Mouse (Mus musculus): ENCODE results near the gene Cd300ld. TPM values are rescaled to one million over a fixed set of nuclear protein-coding genes. Genes with fewer than 3 reads are reported as not detected.

Gene Cd300ld
- polyA plus RNA-seq (2015; fragmentation: Illumina TruSeq; extraction: RNeasy Lipid Tissue Mini Kit (QIAGEN cat#74804); ENCODE audit: insufficient read depth, low replicate concordance) = 12.6 TPM

DNA sequence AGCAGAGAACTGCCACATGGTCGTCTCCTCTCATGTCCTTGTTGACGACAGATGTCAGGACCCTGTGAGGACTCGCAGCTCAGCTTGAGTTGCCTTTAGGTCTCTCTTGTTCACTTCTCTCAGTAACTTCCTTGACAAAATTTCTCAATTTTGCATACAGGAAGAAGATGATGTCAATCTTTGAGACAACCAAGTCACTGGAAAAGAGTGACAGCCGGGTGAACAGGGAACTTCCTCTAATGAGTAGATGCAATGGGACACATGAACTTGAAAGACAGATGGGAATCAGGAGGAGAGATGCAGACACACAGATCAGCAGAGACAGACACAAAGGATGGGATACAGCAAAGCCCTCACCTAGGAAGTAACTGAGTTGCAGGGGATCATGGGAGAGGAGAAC, at the start of gene Cd300ld:
Cd300ld (minus strand) TSS at position 130 of the 400 bp plus-strand sequence.

DNA sequence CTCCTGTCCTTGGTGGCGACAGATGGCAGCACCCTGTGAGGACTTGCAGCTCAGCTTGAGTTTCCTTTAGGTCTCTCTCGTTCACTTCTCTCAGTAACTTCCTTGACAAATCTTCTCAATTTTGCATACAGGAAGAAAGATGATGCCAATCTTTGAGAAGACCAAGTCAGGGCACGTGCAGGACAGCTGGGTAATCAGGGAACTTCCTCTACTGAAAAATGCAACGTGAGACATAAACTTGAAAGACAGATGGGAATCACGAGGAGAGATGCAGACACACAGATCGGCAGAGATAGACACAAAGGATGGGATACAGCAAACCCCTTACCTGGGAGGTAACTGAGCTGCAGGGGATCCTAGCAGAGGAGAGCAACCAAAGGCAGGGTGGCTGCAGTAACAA, 47.9 kb upstream of the Cd300ld start, which contains the start of gene Cd300ld5:
Cd300ld5 (minus strand) TSS at position 101 of the 400 bp plus-strand sequence.

DNA sequence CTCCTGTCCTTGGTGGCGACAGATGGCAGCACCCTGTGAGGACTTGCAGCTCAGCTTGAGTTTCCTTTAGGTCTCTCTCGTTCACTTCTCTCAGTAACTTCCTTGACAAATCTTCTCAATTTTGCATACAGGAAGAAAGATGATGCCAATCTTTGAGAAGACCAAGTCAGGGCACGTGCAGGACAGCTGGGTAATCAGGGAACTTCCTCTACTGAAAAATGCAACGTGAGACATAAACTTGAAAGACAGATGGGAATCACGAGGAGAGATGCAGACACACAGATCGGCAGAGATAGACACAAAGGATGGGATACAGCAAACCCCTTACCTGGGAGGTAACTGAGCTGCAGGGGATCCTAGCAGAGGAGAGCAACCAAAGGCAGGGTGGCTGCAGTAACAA, 37.2 kb upstream of the Cd300ld start, which contains the start of gene Cd300ld4:
Cd300ld4 (minus strand) TSS at position 101 of the 400 bp plus-strand sequence.

DNA sequence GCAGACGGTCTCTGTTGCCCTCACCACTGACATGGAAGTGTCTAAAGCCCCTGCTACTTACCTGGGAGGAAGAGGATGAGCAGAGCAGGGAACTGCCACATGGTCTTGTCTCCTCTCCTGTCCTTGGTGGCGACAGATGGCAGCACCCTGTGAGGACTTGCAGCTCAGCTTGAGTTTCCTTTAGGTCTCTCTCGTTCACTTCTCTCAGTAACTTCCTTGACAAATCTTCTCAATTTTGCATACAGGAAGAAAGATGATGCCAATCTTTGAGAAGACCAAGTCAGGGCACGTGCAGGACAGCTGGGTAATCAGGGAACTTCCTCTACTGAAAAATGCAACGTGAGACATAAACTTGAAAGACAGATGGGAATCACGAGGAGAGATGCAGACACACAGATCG, 26.4 kb upstream of the Cd300ld start, which contains the start of gene Cd300ld2:
Cd300ld2 (minus strand) TSS at position 101 of the 400 bp plus-strand sequence.

DNA sequence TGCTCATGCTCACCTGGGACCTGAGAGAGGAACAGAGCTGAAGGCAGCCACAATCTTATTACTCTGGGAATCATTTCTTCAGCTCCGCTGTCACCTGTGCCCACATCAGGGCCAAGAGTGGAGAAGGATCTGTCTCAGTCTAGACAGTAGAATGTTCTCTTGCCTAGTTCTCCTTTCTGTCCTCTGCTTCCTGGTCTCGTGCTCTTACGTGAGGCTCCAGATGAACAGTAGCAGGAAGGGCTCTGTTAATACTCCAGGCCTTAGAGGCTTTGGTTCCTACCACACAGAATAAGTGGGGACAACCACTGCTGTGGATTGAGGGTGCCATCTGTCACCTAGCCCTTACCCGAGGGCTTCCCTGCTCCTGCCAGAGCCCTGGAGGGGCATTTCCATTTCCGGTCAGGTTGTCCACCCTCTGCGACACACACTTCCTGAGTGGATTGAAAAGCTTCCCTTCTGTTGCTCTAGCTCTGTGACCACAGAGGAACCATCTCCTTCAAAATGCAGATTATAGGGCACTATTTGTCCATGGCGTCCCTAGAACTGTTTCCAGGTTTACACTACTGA, 11.8 kb upstream of the Cd300ld start, which contains the start of gene Cd300c2:
Cd300c2 (minus strand) TSS at position 407 of the 567 bp plus-strand sequence.

DNA sequence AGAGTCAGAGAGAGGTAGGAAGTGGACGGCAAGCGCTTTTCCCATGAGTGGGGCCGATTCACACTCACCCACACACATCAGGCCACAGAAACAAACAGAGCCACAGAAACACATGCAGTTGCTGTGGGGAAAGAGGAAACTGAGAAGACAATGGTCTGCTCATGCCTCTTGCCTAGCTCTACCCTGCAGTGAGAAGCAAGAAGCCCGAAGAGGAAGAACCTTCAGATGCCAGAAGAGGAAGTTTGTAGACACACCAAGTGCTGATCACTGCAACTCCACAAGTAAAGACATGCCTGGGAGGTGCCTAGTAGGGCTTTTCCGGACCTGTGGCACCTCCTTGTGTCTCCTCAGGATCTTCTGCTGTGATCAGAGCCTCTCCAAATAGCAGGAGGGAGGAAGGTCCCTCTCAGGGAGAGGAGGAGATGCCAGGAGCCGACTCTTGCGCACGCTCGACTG, 20.9 kb downstream of the Cd300ld start, which contains the start of gene Cd300c:
Cd300c (minus strand) TSS at position 406 of the 456 bp plus-strand sequence.

DNA sequence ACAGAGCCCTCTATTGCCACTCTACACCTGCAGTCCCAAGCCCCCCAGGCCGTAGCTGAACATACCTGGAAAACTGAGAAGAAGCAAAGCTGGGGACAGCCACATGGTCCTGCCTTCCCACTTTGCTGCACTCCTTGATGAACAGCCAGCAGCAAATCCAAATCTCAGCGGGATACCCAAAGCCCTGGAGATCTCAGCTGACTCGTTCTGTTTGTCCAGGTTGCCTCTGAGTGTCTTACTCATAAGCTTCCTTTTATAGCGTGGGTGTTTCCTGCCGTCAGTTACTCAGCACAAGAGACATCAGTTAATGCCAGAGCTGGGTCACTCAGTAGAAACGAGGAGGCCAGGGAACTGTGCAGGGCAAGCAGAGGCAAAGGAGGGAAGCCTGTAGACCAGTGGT, 55.6 kb downstream of the Cd300ld start, which contains the start of gene Cd300lb:
Cd300lb (minus strand) TSS at position 243 of the 400 bp plus-strand sequence.

Other genes starting within 250 kb of the Cd300ld start
- 1.8 TPM for gene Kif19a, start 224.5 kb downstream of the Cd300ld start, polyA plus RNA-seq (2015; fragmentation: Illumina TruSeq; extraction: RNeasy Lipid Tissue Mini Kit (QIAGEN cat#74804); ENCODE audit: insufficient read depth, low replicate concordance)
- gene Btbd17, start 194.0 kb downstream of the Cd300ld start, polyA plus RNA-seq (2015; fragmentation: Illumina TruSeq; extraction: RNeasy Lipid Tissue Mini Kit (QIAGEN cat#74804); ENCODE audit: insufficient read depth, low replicate concordance) = not detected
- not detected for gene Gpr142, start 191.0 kb downstream of the Cd300ld start, polyA plus RNA-seq (2015; fragmentation: Illumina TruSeq; extraction: RNeasy Lipid Tissue Mini Kit (QIAGEN cat#74804); ENCODE audit: insufficient read depth, low replicate concordance)
- gene Gprc5c, start 138.8 kb downstream of the Cd300ld start, polyA plus RNA-seq (2015; fragmentation: Illumina TruSeq; extraction: RNeasy Lipid Tissue Mini Kit (QIAGEN cat#74804); ENCODE audit: insufficient read depth, low replicate concordance) = 4.4 TPM
- 37.7 TPM for gene Cd300a, start 99.9 kb downstream of the Cd300ld start, polyA plus RNA-seq (2015; fragmentation: Illumina TruSeq; extraction: RNeasy Lipid Tissue Mini Kit (QIAGEN cat#74804); ENCODE audit: insufficient read depth, low replicate concordance)
- 9.6 TPM for gene Cd300lb, start 55.5 kb downstream of the Cd300ld start, polyA plus RNA-seq (2015; fragmentation: Illumina TruSeq; extraction: RNeasy Lipid Tissue Mini Kit (QIAGEN cat#74804); ENCODE audit: insufficient read depth, low replicate concordance)
- 7.7 TPM for gene Cd300c, start 20.8 kb downstream of the Cd300ld start, polyA plus RNA-seq (2015; fragmentation: Illumina TruSeq; extraction: RNeasy Lipid Tissue Mini Kit (QIAGEN cat#74804); ENCODE audit: insufficient read depth, low replicate concordance)
- 52.5 TPM for gene Cd300c2, start 12.0 kb upstream of the Cd300ld start, polyA plus RNA-seq (2015; fragmentation: Illumina TruSeq; extraction: RNeasy Lipid Tissue Mini Kit (QIAGEN cat#74804); ENCODE audit: insufficient read depth, low replicate concordance)
- gene Cd300ld2, start 26.3 kb upstream of the Cd300ld start, polyA plus RNA-seq (2015; fragmentation: Illumina TruSeq; extraction: RNeasy Lipid Tissue Mini Kit (QIAGEN cat#74804); ENCODE audit: insufficient read depth, low replicate concordance) = not detected
- 0.65 TPM for gene Cd300ld4, start 37.1 kb upstream of the Cd300ld start, polyA plus RNA-seq (2015; fragmentation: Illumina TruSeq; extraction: RNeasy Lipid Tissue Mini Kit (QIAGEN cat#74804); ENCODE audit: insufficient read depth, low replicate concordance)
- gene Cd300ld5, start 47.8 kb upstream of the Cd300ld start, polyA plus RNA-seq (2015; fragmentation: Illumina TruSeq; extraction: RNeasy Lipid Tissue Mini Kit (QIAGEN cat#74804); ENCODE audit: insufficient read depth, low replicate concordance) = not detected
- 11.1 TPM for gene Cd300ld3, start 58.5 kb upstream of the Cd300ld start, polyA plus RNA-seq (2015; fragmentation: Illumina TruSeq; extraction: RNeasy Lipid Tissue Mini Kit (QIAGEN cat#74804); ENCODE audit: insufficient read depth, low replicate concordance)
- gene Cd300e, start 72.3 kb upstream of the Cd300ld start, polyA plus RNA-seq (2015; fragmentation: Illumina TruSeq; extraction: RNeasy Lipid Tissue Mini Kit (QIAGEN cat#74804); ENCODE audit: insufficient read depth, low replicate concordance) = 20.9 TPM
- 23.0 TPM for gene Rab37, start 101.5 kb upstream of the Cd300ld start, polyA plus RNA-seq (2015; fragmentation: Illumina TruSeq; extraction: RNeasy Lipid Tissue Mini Kit (QIAGEN cat#74804); ENCODE audit: insufficient read depth, low replicate concordance)
- gene Cd300lf, start 144.1 kb upstream of the Cd300ld start, polyA plus RNA-seq (2015; fragmentation: Illumina TruSeq; extraction: RNeasy Lipid Tissue Mini Kit (QIAGEN cat#74804); ENCODE audit: insufficient read depth, low replicate concordance) = 35.4 TPM
- 51.1 TPM for gene Slc9a3r1, start 173.4 kb upstream of the Cd300ld start, polyA plus RNA-seq (2015; fragmentation: Illumina TruSeq; extraction: RNeasy Lipid Tissue Mini Kit (QIAGEN cat#74804); ENCODE audit: insufficient read depth, low replicate concordance)
- 2.9 TPM for gene Tmem104, start 197.6 kb upstream of the Cd300ld start, polyA plus RNA-seq (2015; fragmentation: Illumina TruSeq; extraction: RNeasy Lipid Tissue Mini Kit (QIAGEN cat#74804); ENCODE audit: insufficient read depth, low replicate concordance)
- 16.0 TPM for gene Nat9, start 197.9 kb upstream of the Cd300ld start, polyA plus RNA-seq (2015; fragmentation: Illumina TruSeq; extraction: RNeasy Lipid Tissue Mini Kit (QIAGEN cat#74804); ENCODE audit: insufficient read depth, low replicate concordance)

Measured in spleen, adult 10 weeks (tissue).